Mouse (Mus musculus) heart, postnatal 10 days (tissue): Measurements from ENCODE around the gene 2010300C02Rik. TPM values are rescaled to one million over a fixed set of nuclear protein-coding genes. Genes with fewer than 3 reads are reported as not detected.
A peak's percentile ranks its signal among the peaks of the same experiment; 100 is the strongest.
"Not testable (repeated sequence)": the region's sequence is repeated elsewhere in the genome, so short reads cannot be mapped to it uniquely, and the experiment has no call there.

Experiments used
- DNase-seq, 2 experiments: peaks; one replicate each; pipeline ENCODE4 v3.0.0; 2021
- intact Hi-C: fragments of 180-260 bp; cut with DNase I; formaldehyde crosslinking; loops from one replicate; pipeline ENCODE4 v1.15.1; 2025
- total RNA-seq, 2 experiments: library from RNA; stranded (reverse); gene quantifications; 2 replicates each; pipeline ENCODE4 v1.2.3; 2021

The 2010300C02Rik gene
- total RNA-seq, 2 experiments from 2014 or later: 0.98 to 1.0 TPM

DNA sequence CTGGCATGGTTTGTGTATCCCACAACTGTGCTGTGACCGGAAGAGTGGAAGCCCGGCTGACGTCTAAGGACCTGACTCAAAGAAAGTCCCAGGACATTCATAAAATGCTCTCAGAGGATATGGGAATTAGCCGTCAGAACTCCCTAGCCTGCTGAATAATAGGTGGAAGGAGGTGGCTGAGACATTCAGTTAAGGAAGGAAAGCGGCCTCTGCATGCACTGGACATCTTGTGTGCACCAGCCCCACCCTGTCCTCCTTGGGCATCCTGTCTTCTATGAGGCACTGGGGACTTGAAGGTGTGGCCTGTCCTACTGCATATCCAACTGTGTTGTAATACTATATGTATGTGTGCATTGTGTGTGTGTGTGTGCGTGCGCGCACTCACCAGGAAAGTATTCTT is 87.5 kb downstream of the 2010300C02Rik start:
- intact Hi-C loops: loop anchor here (2.0 to 5.0 kb wide), 2 partner anchors 45 to 154 kb away; no protein-coding TSS in a partner anchor
- peak in 1 of 2 experiments; percentile 39 for DNase-seq

DNA sequence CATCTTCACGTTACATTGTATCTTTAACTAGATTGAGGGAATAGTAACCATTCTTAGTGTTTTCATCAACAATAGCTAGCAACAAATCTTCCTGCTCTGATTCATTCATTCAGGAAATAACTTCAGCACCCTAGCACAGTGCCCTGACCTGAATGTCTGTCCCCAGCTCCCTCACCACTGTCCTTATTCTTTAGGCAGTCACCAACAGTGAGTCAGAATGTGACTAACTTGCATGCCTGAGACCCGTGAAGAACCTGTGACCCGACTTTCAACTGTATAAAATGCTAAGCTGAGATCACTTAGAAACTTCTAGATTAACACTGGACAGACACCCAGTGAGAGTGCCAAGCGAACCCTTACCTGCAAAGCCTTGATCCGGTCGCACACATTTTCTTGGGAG is 88.4 kb downstream of the 2010300C02Rik start:
- intact Hi-C loops: loop anchor here (5.0 kb wide), 1 partner anchor 44 kb away; no protein-coding TSS in a partner anchor
- no peak for DNase-seq

- no peak for DNase-seq
- intact Hi-C loops: loop anchor here (5.0 kb wide), 1 partner anchor 43 kb away; no protein-coding TSS in a partner anchor
Observed at GRCm38 (mm10) chr1:37630412-37631210, 89.3 kb downstream of the 2010300C02Rik start.

DNA sequence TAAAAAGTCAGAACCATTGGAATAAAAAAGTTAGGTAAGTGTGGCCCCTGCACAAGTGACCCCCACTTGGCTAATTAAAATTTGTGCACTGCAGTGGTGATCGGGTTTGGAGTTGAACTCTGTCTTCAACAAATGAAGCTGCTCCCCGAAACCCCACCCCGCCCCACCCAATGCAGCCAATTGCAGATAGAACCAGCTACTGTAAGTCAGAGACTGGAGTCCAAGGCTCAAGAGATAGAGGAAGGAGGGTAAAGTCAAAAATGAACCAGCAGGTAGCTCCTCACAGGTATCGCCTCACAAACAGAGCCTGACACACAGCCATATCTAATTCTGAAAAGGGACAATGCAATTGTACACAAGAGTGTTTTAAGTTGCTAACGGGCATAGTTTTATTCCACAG is 90.0 kb downstream of the 2010300C02Rik start:
- DNase-seq: no peak
- intact Hi-C loops: loop anchor here (5.0 kb wide), 1 partner anchor 43 kb away; no protein-coding TSS in a partner anchor

- no peak for DNase-seq
- intact Hi-C loops: no loop called here
Observed at GRCm38 (mm10) chr1:37628749-37629148, 91.1 kb downstream of the 2010300C02Rik start.

DNA sequence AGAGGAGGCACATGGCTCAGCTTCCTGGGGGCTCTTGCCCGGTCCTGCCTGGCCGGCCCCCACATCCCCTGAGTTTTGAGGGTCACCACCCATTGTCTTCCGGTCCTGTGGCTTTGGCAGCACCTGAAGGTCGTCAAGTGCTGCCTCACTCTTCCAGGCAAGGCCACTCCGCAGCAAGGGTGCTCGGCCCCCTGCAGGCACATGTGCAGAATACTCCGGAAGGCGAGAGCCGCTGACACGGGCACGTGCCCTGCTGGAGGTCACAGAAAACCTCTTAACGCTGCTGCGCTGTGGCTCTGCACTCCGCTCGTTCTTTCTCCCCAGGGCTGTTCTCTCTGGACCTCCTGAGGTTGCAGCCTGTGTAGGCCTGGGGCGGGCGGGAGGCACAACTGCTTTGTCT is 95.7 kb downstream of the 2010300C02Rik start:
- intact Hi-C loops: no loop called here
- DNase-seq: no peak

GRCm38 (mm10) chr1:37622049-37622448 is 97.8 kb downstream of the 2010300C02Rik start:
- intact Hi-C loops: no loop called here
- no peak for DNase-seq

GRCm38 (mm10) chr1:37619542-37619941 is 100.3 kb downstream of the 2010300C02Rik start:
- intact Hi-C loops: no loop called here
- no peak for DNase-seq

DNA sequence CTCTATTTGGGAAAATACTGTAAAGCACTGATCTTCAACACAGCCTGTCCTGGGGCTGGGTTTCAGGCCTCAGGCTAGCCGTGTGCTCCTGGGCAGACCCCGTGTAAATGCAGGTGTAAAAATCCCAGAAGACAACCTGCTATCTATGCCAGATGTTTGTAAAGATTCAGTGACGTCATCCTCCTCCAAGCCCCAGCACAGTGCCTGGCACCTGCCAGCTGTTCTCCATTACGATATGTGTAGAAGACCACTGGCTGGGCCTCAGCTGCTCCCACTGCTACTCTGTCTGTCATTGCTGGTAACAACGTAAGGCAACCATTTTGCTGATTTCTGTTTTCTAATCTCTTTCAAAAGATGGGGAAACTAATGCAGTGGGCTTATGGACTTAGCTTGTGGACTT is 102.8 kb downstream of the 2010300C02Rik start:
- no peak for DNase-seq
- intact Hi-C loops: no loop called here

DNA sequence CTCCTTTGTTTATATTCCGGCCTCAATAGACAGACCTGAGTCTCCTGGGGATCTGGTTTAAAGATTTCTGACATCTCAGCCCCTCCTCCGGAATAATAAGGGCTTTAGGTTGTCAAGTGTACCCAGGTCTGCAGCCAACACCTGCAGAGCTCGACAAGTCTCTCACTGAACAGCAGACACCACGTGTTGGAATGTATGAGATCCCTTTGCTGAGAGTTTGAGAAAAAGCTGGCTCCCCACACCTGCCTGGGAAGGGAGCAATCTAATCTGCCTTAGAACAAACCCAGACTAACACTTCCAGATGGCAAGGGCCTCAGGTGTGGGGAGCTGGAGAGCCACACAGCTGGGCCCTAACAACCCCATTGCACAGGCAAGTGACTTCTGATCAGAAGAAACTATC is 103.3 kb downstream of the 2010300C02Rik start:
- intact Hi-C loops: no loop called here
- no peak for DNase-seq

GRCm38 (mm10) chr1:37615290-37616040 is 104.4 kb downstream of the 2010300C02Rik start:
- DNase-seq: no peak
- intact Hi-C loops: no loop called here

DNA sequence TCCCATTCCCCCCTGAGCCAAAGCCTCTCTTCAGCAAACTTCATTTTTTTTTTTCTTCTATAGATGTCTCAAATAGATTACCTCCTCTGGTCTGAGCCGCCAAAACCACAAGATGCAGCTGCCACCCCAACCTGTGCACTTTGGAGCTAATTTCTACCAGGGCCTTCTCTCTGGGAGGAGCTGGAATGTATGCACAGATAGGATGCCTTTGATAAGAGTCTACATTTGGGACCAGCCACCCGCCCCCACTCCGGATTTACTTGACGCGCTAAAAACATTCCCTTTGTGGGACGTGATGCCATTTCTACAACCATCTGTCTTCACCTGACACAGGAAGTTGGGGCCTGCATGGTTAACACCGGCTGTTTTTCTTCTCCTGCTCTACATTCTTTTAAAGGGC is 105.0 kb downstream of the 2010300C02Rik start:
- intact Hi-C loops: no loop called here
- DNase-seq: no peak

DNA sequence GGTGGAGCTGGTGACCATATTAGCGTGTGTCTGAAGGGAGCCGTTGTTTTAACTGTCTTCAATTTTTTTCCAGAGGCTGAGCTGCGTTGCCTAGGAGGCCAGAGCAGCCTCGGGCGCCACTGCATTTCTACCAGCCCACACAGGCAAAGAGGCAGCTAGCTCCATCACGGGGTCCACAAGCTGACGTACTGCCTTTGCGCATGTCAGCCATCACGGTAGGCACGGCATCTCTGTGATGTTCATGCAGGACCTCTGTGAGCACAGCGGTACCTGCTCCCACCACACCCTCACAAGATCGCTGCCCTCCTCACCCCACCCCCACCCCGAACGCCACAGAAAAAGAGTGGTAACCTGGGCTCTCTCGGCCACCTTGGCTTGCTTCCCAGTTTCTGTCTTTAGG is 105.8 kb downstream of the 2010300C02Rik start:
- intact Hi-C loops: no loop called here
- no peak for DNase-seq

DNA sequence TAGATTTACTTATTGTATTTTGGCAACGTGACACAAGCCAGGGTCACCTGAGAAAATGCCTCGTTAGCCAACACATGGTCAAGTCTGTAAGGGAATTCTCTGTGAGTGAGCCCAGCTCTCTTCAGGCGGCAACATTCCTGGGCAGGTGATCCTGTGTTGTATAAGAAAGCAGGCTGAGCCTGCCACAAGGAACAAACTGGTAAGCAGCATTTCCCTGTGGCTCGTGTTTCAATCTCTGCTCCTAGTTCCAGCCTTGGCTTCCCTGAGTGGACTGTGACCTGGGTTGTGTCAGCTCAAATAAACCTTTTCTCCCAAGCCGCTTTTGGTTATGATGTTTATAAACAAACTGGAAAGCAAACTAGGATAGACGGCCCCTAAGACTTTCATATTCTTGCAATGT is 108.9 kb downstream of the 2010300C02Rik start:
- intact Hi-C loops: no loop called here

DNA sequence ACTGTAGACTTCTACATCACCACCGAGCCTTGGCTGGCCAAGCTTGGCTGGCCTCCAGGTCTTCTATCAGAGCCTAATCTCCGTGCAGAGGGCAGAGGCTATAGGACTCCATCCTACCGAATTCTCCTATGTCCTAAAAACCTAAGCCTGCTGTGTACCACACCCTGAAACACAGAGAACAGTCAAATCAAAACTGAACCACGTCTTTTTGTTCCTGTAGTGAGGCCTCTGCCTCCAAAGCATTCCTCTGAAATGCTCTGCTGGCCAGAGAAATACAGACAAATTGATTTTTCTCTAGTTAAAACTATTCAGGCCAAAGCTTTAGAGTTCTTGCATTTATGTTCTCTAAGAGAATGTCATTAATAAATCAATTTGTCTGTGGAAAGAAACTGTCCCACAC is 109.6 kb downstream of the 2010300C02Rik start:
- no peak for DNase-seq

More for the DNA sequence above, 108.9 kb downstream of the 2010300C02Rik start:
- no peak for DNase-seq

DNA sequence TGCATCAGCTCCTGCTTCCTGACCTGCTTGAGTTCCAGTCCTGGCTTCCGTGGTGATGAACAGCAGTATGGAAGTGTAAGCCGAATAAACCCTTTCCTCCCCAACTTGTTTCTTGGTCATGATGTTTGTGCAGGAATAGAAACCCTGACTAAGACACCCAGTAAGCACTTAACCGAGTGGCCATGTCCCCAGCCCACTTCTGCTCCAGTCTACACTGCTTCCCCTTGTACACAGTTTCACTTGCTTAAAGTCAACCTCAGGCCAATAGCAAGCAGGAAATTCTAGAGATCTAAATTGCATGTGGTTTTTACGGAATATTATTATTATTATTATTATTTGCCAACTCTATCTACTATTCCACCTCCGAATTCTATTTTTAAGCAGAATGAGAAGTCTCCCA is 114.2 kb downstream of the 2010300C02Rik start:
- DNase-seq, intact Hi-C loops: not testable (repeated sequence)

More for the DNA sequence above, 109.6 kb downstream of the 2010300C02Rik start:
- intact Hi-C loops: no loop called here

GRCm38 (mm10) chr1:37603206-37603605 is 116.7 kb downstream of the 2010300C02Rik start:
- DNase-seq: no peak
- intact Hi-C loops: no loop called here

DNA sequence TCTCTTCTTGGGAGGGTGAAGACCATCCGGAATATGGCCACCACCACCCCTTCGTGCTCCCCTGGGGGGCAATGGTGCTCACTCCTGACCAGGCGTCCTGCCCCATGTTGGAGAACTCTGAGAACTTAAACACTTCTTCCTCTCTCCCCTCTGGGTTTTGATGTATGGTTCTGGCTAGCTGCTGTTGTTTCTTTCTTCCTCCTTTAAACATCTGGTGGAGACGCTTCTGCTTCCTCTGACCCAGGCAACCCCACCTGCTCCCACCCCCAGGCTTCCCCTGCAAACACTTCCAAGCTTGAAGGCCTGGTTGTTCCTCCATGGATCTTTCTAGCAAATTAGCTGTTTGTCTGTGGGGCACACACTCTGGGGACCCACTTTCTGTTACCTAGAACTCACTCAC is 117.6 kb downstream of the 2010300C02Rik start:
- intact Hi-C loops: no loop called here
- no peak for DNase-seq

DNA sequence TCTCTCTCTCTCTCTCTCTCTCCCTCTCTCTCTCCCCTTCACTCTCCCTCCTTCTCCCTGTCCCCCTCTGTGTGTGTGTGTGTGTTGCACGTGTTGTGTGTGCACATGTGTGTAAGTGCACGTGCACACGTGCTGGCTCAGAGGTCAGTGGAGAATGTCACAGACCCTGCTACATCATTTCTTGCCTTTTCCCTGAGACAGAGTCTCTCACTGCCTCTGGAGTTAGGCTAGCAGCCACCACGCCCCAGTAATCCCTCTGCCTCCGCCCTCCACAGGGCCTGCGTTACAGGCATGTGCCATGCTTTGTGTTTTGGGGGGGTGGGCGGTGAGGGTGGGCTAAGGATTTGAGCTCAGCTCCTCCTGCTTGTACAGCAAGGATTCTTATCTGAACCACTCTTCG is 118.4 kb downstream of the 2010300C02Rik start:
- intact Hi-C loops: no loop called here
- no peak for DNase-seq

- intact Hi-C loops: no loop called here
- DNase-seq: peak in 1 of 2 experiments; percentile 37
Observed at GRCm38 (mm10) chr1:37600640-37601175, 119.2 kb downstream of the 2010300C02Rik start.

GRCm38 (mm10) chr1:37598986-37599385 is 120.9 kb downstream of the 2010300C02Rik start:
- intact Hi-C loops: no loop called here
- DNase-seq: no peak
